Mouse (Mus musculus) embryo, embryonic 10 days (tissue): ENCODE results near the gene Rad51c.
"Not testable (repeated sequence)": the region's sequence is repeated elsewhere in the genome, so short reads cannot be mapped to it uniquely, and the experiment has no call there.

Experiments used
- DNase-seq: peaks from one replicate; pipeline ENCODE4 v3.0.0-alpha.2; 2015; ENCODE audit warnings: low spot score

Gene Rad51c

GRCm38 (mm10) chr11:87432447-87432846, 27.7 kb upstream of the Rad51c start:
- no peak for DNase-seq

DNA sequence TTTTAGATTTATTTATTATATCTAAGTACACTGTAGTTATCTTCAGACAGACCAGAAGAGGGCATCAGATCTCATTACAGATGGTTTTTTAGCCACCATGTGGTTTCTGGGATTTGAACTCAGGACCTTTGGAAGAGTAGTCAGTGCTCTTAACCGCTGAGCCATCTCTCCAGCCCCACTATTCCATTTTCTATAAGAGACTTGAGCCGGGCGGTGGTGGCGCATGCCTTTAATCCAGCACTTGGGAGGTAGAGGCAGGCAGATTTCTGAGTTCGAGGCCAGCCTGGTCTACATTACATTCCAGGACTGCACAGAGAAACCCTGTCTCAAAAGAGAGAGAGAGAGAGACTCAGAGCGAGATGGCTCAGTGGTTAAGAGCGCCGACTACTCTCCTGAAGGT, 27.1 kb upstream of the Rad51c start:
- DNase-seq = not testable (repeated sequence)

DNA sequence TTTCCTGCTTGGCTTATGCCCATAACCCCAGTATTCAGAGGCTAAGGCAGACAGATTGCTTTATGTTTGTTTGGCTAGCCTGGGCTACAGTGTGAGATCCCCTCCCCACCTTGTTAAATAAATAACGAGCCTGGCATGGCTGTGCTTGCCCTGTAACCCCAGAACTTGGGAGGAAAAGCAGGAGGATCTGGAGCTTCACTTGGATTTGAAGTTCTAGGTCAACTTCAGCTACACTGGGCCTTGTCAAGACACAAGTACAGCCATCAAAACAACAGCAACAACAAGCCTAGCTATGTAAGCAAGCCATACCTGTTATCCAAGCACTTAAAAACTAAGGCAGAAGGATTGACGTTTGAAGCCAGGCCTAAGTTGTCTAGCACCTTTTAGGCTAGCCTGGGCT, 25.6 kb upstream of the Rad51c start:
- no peak for DNase-seq

- DNase-seq = no peak
Observed at GRCm38 (mm10) chr11:87429363-87429762, 24.6 kb upstream of the Rad51c start.

DNA sequence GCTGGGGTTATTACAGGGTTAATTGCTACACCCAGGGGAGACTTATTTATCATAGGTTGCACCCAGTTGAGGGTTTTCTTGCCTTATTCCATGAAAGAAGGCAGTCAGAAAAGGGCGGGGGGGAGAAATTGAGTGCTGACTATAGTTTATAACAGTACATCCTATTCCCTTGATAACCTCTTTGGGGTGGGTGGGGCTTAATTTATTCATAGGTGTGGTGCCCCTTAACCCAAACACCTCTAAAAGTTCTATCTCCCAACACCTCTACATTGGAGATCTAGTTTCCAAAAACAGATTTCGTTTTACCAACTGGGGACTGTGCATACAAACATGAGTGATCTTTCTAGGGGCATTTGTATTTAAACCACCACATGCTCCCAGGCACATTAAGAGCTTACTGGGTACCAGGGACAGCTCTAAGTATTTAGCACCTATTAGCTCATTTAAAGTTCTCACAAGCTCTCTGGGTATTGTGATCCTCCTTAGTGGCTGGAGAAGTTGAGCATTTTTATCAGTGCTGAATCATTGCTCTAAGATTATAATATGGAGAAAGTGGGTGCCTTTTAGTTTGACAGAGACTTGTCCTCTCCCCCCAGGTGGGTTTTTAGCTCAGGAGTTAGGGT, 23.4 kb upstream of the Rad51c start:
- DNase-seq = no peak

- DNase-seq = no peak
Observed at GRCm38 (mm10) chr11:87427273-87428050, 22.7 kb upstream of the Rad51c start.

DNA sequence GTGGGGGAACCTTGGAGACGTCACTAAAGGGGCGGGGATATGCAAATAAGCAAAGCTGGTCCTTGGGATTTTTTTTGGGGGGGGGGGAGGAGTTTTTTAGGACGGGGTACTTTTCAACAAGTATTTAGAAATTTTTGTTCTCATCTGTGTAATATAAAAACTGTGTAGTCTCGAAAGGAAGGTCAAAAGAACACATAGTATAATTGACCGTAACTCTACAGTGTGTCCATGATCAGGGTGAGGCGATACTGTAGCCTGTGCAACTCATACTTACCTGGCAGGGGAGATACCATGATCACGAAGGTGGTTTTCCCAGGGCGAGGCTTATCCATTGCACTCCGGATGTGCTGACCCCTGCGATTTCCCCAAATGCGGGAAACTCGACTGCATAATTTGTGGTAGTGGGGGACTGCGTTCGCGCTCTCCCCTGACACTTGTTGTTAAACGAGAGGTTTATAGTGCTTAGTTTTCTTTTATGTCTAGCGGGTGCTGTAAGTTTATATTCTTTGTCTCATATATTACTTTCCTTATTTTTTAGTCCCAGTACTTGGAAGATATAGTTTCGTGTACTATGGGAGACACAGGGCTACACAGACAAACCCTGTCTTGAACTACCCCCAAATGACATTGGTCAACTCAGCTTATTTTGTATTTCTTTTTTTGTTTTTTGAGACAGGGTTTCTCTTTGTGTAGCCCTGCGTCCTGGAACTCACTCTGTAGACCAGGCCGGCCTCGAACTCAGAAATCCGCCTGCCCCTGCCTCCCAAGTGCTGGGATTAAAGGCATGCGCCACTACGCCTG, 21.9 kb upstream of the Rad51c start:
- DNase-seq = peak; percentile 89

DNA sequence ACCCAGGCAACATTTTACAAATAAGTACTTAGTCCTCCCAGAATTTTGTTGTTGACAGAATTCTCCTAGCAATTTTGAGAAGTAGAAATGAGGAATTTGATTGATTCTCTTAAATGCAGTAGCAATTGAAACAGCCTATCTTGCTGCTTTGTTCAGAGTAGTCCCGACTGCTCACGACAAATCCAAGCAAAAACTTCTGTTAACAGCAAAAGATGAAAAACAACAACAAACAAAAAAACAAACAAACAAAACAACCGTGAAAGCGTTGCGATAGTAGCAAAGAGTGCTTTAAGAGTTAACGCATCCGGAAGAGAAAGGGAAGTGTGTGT, 21.3 kb upstream of the Rad51c start:
- DNase-seq = no peak

DNA sequence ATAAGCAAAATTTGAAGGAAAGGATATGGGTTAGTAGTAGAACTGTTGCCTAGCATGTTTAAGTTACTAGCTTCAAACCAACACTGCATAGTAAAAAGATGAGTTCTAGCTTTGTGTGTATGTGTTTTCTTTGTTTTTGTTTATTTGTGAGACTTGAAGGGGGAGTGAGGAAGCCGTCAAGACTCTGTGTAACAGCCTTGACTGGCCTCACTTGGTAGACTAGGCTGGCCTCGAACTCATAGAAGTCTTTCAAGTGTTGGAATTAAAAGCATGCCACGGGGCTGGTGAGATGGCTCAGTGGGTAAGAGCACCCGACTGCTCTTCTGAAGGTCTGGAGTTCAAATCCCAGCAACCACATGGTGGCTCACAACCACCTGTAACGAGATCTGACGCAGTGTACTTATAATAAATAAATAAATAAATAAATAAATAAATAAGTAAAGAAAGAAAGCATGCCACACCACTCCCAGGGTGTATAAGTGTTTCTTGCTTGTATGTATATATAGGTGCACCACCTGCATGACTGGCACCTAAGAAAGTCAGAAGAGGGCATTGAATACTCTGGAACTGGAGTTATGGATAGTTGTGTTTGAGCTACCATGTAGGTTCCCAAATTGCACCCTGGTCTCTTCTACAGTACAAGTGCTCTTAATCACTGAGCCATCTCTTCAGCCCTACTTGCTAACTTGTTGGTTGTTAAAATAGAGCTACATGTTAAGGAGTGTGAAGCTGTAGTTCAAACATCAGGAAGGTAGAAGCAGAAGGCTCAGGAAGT, 19.0 kb upstream of the Rad51c start:
- peak; percentile 25 for DNase-seq

DNA sequence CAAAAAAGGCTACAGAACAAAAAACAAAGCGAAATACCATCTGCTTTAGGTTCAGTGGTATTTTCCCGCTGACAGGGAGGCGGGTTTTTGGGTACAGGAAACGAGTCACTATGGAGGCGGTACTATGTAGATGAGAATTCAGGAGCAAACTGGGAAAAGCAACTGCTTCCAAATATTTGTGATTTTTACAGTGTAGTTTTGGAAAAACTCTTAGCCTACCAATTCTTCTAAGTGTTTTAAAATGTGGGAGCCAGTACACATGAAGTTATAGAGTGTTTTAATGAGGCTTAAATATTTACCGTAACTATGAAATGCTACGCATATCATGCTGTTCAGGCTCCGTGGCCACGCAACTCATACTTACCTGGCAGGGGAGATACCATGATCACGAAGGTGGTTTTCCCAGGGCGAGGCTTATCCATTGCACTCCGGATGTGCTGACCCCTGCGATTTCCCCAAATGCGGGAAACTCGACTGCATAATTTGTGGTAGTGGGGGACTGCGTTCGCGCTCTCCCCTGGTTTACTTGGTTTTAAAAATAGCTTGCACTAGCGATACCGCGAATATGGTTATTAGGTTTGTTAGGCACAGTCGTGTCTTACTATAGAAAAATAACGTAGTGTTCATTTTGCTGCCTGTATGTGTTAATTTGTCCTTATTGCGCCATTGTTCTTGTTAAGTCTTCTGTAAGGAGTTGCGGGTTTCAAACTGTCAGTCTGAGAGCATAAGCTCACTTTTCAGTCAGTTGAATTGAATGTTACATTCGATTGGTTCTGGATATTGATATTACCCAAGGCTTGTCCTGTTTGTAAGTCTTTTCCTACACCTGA, 18.0 kb upstream of the Rad51c start:
- DNase-seq = peak; percentile 93

DNA sequence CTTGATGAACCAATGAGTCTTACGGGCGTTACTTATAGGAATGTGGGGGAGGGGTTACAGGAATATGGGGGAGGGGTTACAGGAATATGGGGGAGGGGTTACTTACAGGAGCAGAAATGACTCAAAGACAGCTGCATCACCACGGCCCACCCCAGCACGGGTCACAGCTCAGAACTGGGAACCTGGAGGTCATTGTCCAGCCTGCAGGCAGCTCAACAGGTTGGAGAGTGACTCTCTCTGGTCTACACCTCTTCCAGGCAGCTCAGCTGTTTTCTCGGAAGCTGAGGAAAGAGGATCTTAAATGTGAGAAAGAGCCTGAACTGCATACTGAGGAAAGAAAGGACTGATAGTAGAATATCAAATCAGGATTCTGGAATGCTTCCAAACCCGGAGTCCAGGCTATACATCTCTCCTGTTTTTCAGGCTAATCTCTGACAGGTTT, 17.0 kb upstream of the Rad51c start:
- peak; percentile 29 for DNase-seq

DNA sequence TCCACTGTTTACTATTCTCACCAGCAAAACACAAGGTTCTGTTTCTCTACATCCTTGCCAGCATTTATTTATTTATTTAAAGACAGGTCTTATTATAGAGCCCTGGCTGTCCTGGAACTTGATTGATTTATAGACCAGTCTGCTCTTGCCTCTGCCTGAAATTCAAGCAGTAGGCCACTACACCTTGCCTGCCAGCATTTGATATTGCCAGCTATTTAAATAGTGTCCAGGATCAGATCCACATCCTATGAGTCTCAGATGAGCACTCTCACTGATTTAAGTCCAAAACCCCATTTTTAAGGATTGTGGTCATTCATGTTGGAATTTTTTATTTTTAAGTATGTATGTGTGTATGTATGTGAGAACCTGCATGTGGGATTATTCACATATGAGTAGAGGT, 16.1 kb upstream of the Rad51c start:
- DNase-seq = no peak

DNA sequence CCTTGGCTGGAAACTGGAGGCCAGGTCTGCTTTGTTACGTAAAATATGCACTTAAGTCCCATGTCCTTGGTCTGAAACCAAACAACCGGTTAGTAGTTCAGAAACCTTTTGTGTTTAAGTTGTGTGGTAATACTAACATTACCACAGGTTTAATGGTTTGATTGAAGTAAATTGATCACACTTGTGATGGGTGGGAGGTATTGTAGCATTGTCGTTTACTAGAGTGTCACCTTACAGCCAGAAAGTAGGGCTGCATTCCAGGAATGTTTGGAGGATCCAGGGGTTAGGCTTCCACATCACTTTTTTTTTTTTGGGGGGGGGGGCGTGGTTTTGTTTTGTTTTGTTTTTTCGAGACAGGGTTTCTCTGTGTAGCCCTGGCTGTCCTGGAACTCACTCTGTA, 11.4 kb upstream of the Rad51c start:
- DNase-seq = no peak

DNA sequence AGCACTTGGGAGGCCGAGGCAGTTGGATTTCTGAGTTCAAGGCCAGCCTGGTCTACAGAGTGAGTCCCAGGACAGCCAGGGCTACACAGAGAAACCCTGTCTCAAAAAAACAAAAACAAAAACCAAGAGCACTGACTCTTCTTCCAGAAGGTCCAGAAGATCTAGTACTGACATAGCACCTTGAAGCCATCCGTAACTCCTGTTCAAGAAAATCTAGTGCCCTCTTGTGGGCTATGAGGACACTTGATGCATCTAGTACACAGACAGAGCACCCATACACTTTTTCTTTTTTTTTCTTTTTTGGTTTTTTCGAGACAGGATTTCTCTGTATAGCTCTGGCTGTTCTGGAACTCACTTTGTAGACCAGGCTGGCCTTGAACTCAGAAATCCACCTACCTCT, 8.7 kb upstream of the Rad51c start:
- DNase-seq = peak; percentile 51

- DNase-seq = peak; percentile 96
Observed at GRCm38 (mm10) chr11:87404111-87404853, 472 bp downstream of the Rad51c start.

GRCm38 (mm10) chr11:87398402-87398801, 6.4 kb downstream of the Rad51c start:
- DNase-seq = no peak

DNA sequence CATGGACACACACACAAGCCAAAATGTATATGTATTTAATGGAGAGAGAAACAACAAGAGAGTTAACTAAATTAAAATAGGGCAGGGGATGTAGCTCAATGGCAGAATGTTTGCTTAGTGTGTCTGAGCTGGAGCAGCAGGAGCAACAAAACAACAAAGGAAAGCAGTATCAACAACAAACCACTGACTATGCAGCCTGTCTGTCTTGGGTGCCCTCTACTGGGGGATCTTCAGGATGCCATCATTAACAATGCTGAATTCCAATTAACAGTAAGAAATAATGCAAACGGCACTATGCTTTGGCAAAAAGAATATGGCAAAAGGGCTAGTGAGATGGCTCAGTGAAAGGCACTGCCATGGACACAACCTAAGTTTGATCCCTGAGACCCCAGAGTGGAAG, 10.9 kb downstream of the Rad51c start:
- peak; percentile 47 for DNase-seq

DNA sequence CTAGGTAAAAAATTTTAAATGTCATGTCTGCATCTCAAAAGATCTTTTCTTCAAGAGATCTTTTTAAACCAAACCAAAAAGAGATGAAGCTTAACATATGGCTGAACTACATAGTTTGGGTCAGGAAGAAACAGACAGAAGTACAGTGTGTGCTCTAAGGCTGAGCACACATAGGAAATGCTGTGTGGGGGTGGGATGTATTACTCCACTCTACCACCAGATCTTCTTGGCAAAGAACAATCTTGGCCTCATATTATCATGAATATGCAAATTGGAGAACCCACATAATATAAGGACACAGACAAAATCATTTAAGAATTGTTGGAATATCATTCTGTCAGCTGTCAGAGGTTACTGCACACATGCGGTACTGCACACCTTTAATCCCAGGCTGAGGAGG, 19.1 kb downstream of the Rad51c start:
- DNase-seq = no peak

GRCm38 (mm10) chr11:87384551-87384950, 20.2 kb downstream of the Rad51c start:
- no peak for DNase-seq

GRCm38 (mm10) chr11:87367865-87368580, 36.7 kb downstream of the Rad51c start:
- DNase-seq = peak; percentile 39
